Mouse (Mus musculus) MEL (cell line): ENCODE measurements around the gene Susd5. TPM values are rescaled to one million over a fixed set of nuclear protein-coding genes. Genes with fewer than 3 reads are reported as not detected.

Experiments used
- DNase-seq: peaks from one replicate; pipeline ENCODE4 v3.0.0; 2011; ENCODE audit warnings: low read depth, low spot score
- H3K27ac ChIP-seq: 2 replicates; pipeline ENCODE4 v1.5.1; 2012; ENCODE audit warnings: low read depth, mild to moderate bottlenecking, control low read depth, low read length, moderate library complexity; ENCODE audit not compliant: control insufficient read depth
- H3K27me3 ChIP-seq, 2 experiments: fragments of 150-350 bp in 1 of 2; sonication (generic) in 1 of 2; 2 replicates each; pipeline ENCODE4 v1.6.1; 2012; ENCODE audit warnings: low read length in 2 of 2, mild to moderate bottlenecking in 2 of 2, improper control_type of control experiment in 1 of 2, moderate library complexity in 1 of 2; ENCODE audit not compliant: insufficient read depth in 2 of 2, control insufficient read depth in 1 of 2
- H3K36me3 ChIP-seq, 2 experiments: 2 replicates each; pipeline ENCODE4 v1.6.1; 2012 to 2014; ENCODE audit warnings: low read length in 2 of 2, improper control_type of control experiment in 1 of 2, inconsistent platforms in 1 of 2, mild to moderate bottlenecking in 1 of 2; ENCODE audit not compliant: insufficient read depth in 2 of 2, control insufficient read depth in 1 of 2
- H3K4me1 ChIP-seq, 2 experiments: fragments of 150-350 bp in 1 of 2; sonication (generic) in 1 of 2; 2 replicates each; pipeline ENCODE4 v1.6.1; 2012; ENCODE audit warnings: low read length in 2 of 2, improper control_type of control experiment in 1 of 2, mild to moderate bottlenecking in 1 of 2; ENCODE audit not compliant: insufficient read depth in 2 of 2, control insufficient read depth in 1 of 2
- H3K4me3 ChIP-seq, 2 experiments: fragments of 150-350 bp in 1 of 2; sonication (generic) in 1 of 2; 2 replicates each; pipeline ENCODE4 v1.5.1; 2012; ENCODE audit warnings: low read depth in 2 of 2, low read length in 2 of 2, mild to moderate bottlenecking in 2 of 2, moderate library complexity in 2 of 2, control low read depth in 1 of 2, improper control_type of control experiment in 1 of 2; ENCODE audit not compliant: control insufficient read depth in 1 of 2, insufficient read depth in 1 of 2
- H3K79me2 ChIP-seq: 2 replicates; pipeline ENCODE4 v1.6.1; 2012; ENCODE audit warnings: mild to moderate bottlenecking, low read length, moderate library complexity; ENCODE audit not compliant: control insufficient read depth, poor library complexity, insufficient read depth
- H3K9ac ChIP-seq: 2 replicates; pipeline ENCODE4 v1.6.1; 2012; ENCODE audit warnings: low read depth, mild to moderate bottlenecking, control low read depth, low read length, moderate library complexity; ENCODE audit not compliant: control insufficient read depth, poor library complexity, severe bottlenecking
- H3K9me3 ChIP-seq: fragments of 150-350 bp; sonication (generic); replicated peaks from 2 replicates; pipeline ENCODE4 v1.6.1; 2012; ENCODE audit warnings: mild to moderate bottlenecking, low read length, improper control_type of control experiment, moderate library complexity; ENCODE audit not compliant: insufficient read depth
- BHLHE40 ChIP-seq: IDR thresholded peaks from 2 replicates; pipeline ENCODE4 v1.6.1; 2012; ENCODE audit warnings: low read depth, mild to moderate bottlenecking, inconsistent platforms, low read length, improper control_type of control experiment, borderline replicate concordance
- CHD2 ChIP-seq: IDR thresholded peaks from 2 replicates; pipeline ENCODE4 v1.6.1; 2011; ENCODE audit warnings: low read length, improper control_type of control experiment
- CTCF ChIP-seq, 3 experiments: IDR thresholded peaks in 2 of 3; conservative IDR thresholded peaks in 1 of 3; 2 replicates each; pipeline ENCODE4 v1.5.1; 2011 to 2012; ENCODE audit warnings: low read length in 3 of 3, low read depth in 2 of 3, mild to moderate bottlenecking in 2 of 3, improper control_type of control experiment in 1 of 3, inconsistent platforms in 1 of 3, mixed read lengths in 1 of 3, moderate library complexity in 1 of 3; ENCODE audit not compliant: control insufficient read depth in 1 of 3, insufficient read depth in 1 of 3, poor library complexity in 1 of 3, severe bottlenecking in 1 of 3
- ELF1 ChIP-seq: IDR thresholded peaks from 2 replicates; pipeline ENCODE4 v1.6.1; 2014; ENCODE audit warnings: low read depth, mild to moderate bottlenecking, inconsistent platforms, low read length, improper control_type of control experiment, moderate library complexity
- EP300 ChIP-seq, 2 experiments: IDR thresholded peaks; 2 replicates each; pipeline ENCODE4 v1.6.1; 2011; ENCODE audit warnings: improper control_type of control experiment in 2 of 2, low read length in 2 of 2, low read depth in 1 of 2, mild to moderate bottlenecking in 1 of 2
- ETS1 ChIP-seq: IDR thresholded peaks from 2 replicates; pipeline ENCODE4 v1.6.1; 2012; ENCODE audit warnings: low read depth, mild to moderate bottlenecking, inconsistent platforms, low read length, improper control_type of control experiment, moderate library complexity
- GABPA ChIP-seq: IDR thresholded peaks from 2 replicates; pipeline ENCODE4 v1.6.1; 2012; ENCODE audit warnings: low read depth, mild to moderate bottlenecking, inconsistent platforms, low read length, improper control_type of control experiment, moderate library complexity
- GATA1 ChIP-seq: IDR thresholded peaks from 2 replicates; pipeline ENCODE4 v1.6.1; 2011; ENCODE audit warnings: low read depth, low read length, improper control_type of control experiment
- JUND ChIP-seq: IDR thresholded peaks from 2 replicates; pipeline ENCODE4 v1.6.1; 2011; ENCODE audit warnings: low read depth, mild to moderate bottlenecking, improper control_type of control experiment, low read length
- KAT2A ChIP-seq: conservative IDR thresholded peaks from 2 replicates; pipeline ENCODE4 v1.6.1; 2012; ENCODE audit warnings: low read depth, low read length, improper control_type of control experiment, inconsistent platforms
- MAFK ChIP-seq: IDR thresholded peaks from 2 replicates; pipeline ENCODE4 v1.6.1; 2011; ENCODE audit warnings: low read depth, mild to moderate bottlenecking, low read length, improper control_type of control experiment, borderline replicate concordance
- MAX ChIP-seq: IDR thresholded peaks from 2 replicates; pipeline ENCODE4 v1.6.1; 2011; ENCODE audit warnings: low read length, improper control_type of control experiment
- MAZ ChIP-seq: IDR thresholded peaks from 2 replicates; pipeline ENCODE4 v1.6.1; 2012; ENCODE audit warnings: low read depth, mild to moderate bottlenecking, inconsistent platforms, low read length, improper control_type of control experiment
- MEF2A ChIP-seq: IDR thresholded peaks from 2 replicates; pipeline ENCODE4 v1.6.1; 2014; ENCODE audit warnings: low read depth, mild to moderate bottlenecking, inconsistent platforms, low read length, improper control_type of control experiment; ENCODE audit not compliant: poor library complexity, insufficient replicate concordance, severe bottlenecking; ENCODE audit errors: extremely low read depth
- NELFE ChIP-seq: IDR thresholded peaks from 2 replicates; pipeline ENCODE4 v1.6.1; 2011; ENCODE audit warnings: low read depth, low read length, improper control_type of control experiment
- POLR2AphosphoS2 ChIP-seq: IDR thresholded peaks from 2 replicates; pipeline ENCODE4 v1.6.1; 2011; ENCODE audit warnings: low read length, improper control_type of control experiment
- RCOR1 ChIP-seq: IDR thresholded peaks from 2 replicates; pipeline ENCODE4 v1.6.1; 2012; ENCODE audit warnings: low read depth, mild to moderate bottlenecking, inconsistent platforms, low read length, improper control_type of control experiment
- SIN3A ChIP-seq: IDR thresholded peaks from 2 replicates; pipeline ENCODE4 v1.6.1; 2012; ENCODE audit warnings: low read length, improper control_type of control experiment, inconsistent platforms
- TAL1 ChIP-seq: IDR thresholded peaks from 2 replicates; pipeline ENCODE4 v1.6.1; 2012; ENCODE audit warnings: mild to moderate bottlenecking, inconsistent platforms, low read length, moderate library complexity, mixed read lengths
- TBP ChIP-seq: IDR thresholded peaks from 2 replicates; pipeline ENCODE4 v1.8.0; 2011; ENCODE audit warnings: low read depth, low read length, improper control_type of control experiment
- TCF12 ChIP-seq: IDR thresholded peaks from 2 replicates; pipeline ENCODE4 v1.6.1; 2014; ENCODE audit warnings: low read depth, mild to moderate bottlenecking, inconsistent platforms, low read length, improper control_type of control experiment, moderate library complexity
- USF2 ChIP-seq, 2 experiments: IDR thresholded peaks; 2 replicates each; pipeline ENCODE4 v1.6.1; 2011 to 2012; ENCODE audit warnings: improper control_type of control experiment in 2 of 2, low read length in 2 of 2, borderline replicate concordance in 1 of 2, inconsistent platforms in 1 of 2, low read depth in 1 of 2, mild to moderate bottlenecking in 1 of 2; ENCODE audit not compliant: insufficient read depth in 1 of 2
- ZC3H11A ChIP-seq: IDR thresholded peaks from 2 replicates; pipeline ENCODE4 v1.6.1; 2012; ENCODE audit warnings: low read depth, mild to moderate bottlenecking, inconsistent platforms, low read length, improper control_type of control experiment
- ZKSCAN1 ChIP-seq: IDR thresholded peaks from 2 replicates; pipeline ENCODE4 v1.6.1; 2012; ENCODE audit warnings: low read depth, mild to moderate bottlenecking, inconsistent platforms, low read length, improper control_type of control experiment, moderate library complexity
- polyA plus RNA-seq, 2 experiments: library from polyadenylated mRNA; stranded (reverse) in 1 of 2; unstranded in 1 of 2; fragments of >175 nt in 1 of 2; fragments of >200 nt in 1 of 2; gene quantifications; 2 replicates each; pipeline versions ENCODE4 v1.2.1 to v1.2.4; 2012; ENCODE audit warnings: low replicate concordance in 2 of 2, low read depth in 1 of 2; ENCODE audit not compliant: insufficient read length in 2 of 2, insufficient read depth in 1 of 2, missing spikeins in 1 of 2
- total RNA-seq: library from RNA; depleted of rRNA; stranded (reverse); fragments of 300-350 nt; gene quantifications from 2 replicates; pipeline ENCODE4 v1.2.3, GENCODE M21; 2012

The Susd5 gene
- total and polyA plus RNA-seq, 3 experiments = not detected

DNA sequence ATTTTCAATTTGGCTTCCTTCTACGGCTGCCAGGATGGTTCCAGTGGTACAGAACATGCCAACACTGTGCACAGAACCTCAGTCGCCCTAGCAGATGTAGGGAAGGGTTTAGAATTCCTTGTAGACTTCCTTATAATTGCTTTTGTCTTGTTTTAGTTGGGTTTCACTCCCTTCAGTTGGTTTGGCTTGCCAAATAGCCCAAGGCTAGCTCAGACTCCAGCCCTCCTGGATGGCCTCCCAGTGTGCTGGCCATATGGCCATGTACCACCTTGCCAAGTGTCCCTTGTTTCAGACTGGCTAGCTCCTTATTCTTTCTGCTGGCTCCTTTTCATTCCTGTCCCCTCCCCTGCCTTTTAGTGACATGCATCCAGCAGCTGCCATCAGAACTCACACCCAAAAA, 53.3 kb downstream of the Susd5 start:
- TF ChIP-seq CTCF (IDR thresholded peaks at IDR 0.05 in 2 of 3, conservative IDR thresholded peaks at IDR 0.05 in 1 of 3; ENCODE audit: control insufficient read depth in 1 of 3, insufficient read depth in 1 of 3, low read depth in 2 of 3, low read length in 3 of 3, poor library complexity in 1 of 3, severe bottlenecking in 1 of 3) = no peak
- no peak for TF ChIP-seq TBP
- TF ChIP-seq KAT2A = no peak
- TF ChIP-seq ETS1 = no peak
- TF ChIP-seq BHLHE40 = no peak
- TF ChIP-seq JUND = no peak
- TF ChIP-seq ZKSCAN1 = no peak
- Histone ChIP-seq H3K27me3 (no peaks in the 10 kb centered on the region), H3K79me2 (no peaks in the 10 kb centered on the region), H3K9ac (no peak overlapping the region), H3K27ac (no peak overlapping the region), H3K9me3 (no peaks in the 10 kb centered on the region), H3K4me1 (no peaks in the 10 kb centered on the region), H3K4me3 (no peak overlapping the region), H3K36me3 (no peaks in the 10 kb centered on the region)
- DNase-seq = no peak

GRCm38 (mm10) chr9:114111161-114111560, 54.2 kb downstream of the Susd5 start:
- H3K4me1 ChIP-seq = no peaks in the 10 kb centered on the region
- no peak for DNase-seq
- H3K79me2 ChIP-seq = no peaks in the 10 kb centered on the region
- H3K27me3 ChIP-seq = no peaks in the 10 kb centered on the region
- no peak overlapping the region for H3K4me3 ChIP-seq
- H3K9me3 ChIP-seq = no peaks in the 10 kb centered on the region
- H3K36me3 ChIP-seq = no peaks in the 10 kb centered on the region
- no peak overlapping the region for H3K9ac ChIP-seq
- H3K27ac ChIP-seq = no peak overlapping the region
- no peak for TF ChIP-seq KAT2A
- TF ChIP-seq CTCF (IDR thresholded peaks at IDR 0.05 in 2 of 3, conservative IDR thresholded peaks at IDR 0.05 in 1 of 3; ENCODE audit: control insufficient read depth in 1 of 3, insufficient read depth in 1 of 3, low read depth in 2 of 3, low read length in 3 of 3, poor library complexity in 1 of 3, severe bottlenecking in 1 of 3) = no peak
- no peak for TF ChIP-seq MAFK
- TF ChIP-seq NELFE = no peak
- no peak for TF ChIP-seq GABPA
- TF ChIP-seq GATA1 = no peak
- TF ChIP-seq ZC3H11A = no peak
- TF ChIP-seq MAZ = no peak
- TF ChIP-seq MAX = no peak
- TF ChIP-seq TAL1 = no peak
- TF ChIP-seq SIN3A = no peak
- no peak for TF ChIP-seq ETS1
- TF ChIP-seq EP300 (IDR thresholded peaks at IDR 0.05; ENCODE audit: low read depth in 1 of 2, low read length in 2 of 2) = no peak
- TF ChIP-seq POLR2AphosphoS2 = no peak
- no peak for TF ChIP-seq RCOR1
- TF ChIP-seq USF2 (IDR thresholded peaks at IDR 0.05; ENCODE audit: borderline replicate concordance in 1 of 2, insufficient read depth in 1 of 2, low read depth in 1 of 2, low read length in 2 of 2) = no peak
- no peak for TF ChIP-seq ELF1
- TF ChIP-seq TCF12 = no peak
- no peak for TF ChIP-seq CHD2
- TF ChIP-seq MEF2A = no peak
